Mouse (Mus musculus) forebrain, embryonic 12.5 days (tissue): ENCODE data around the gene Lpcat2. TPM values are rescaled to one million over a fixed set of nuclear protein-coding genes. Genes with fewer than 3 reads are reported as not detected.

Experiments used
- ATAC-seq: fragments of 200-750 bp; cut with Nextera tagmentation; 2 replicates; pipeline ENCODE4 v1.8.0; 2017; ENCODE audit warnings: moderate TSS enrichment; ENCODE audit not compliant: low FRiP score
- H3K27ac ChIP-seq: fragments of 300-500 bp; sonication (generic); 2 replicates; pipeline ENCODE4 v1.5.1; 2016; ENCODE audit warnings: mild to moderate bottlenecking
- H3K27me3 ChIP-seq: fragments of 300-500 bp; sonication (generic); 2 replicates; pipeline ENCODE4 v1.6.1; 2016; ENCODE audit warnings: mild to moderate bottlenecking
- H3K36me3 ChIP-seq: fragments of 300-500 bp; sonication (generic); replicated peaks from 2 replicates; pipeline ENCODE4 v1.6.1; 2016; ENCODE audit warnings: mild to moderate bottlenecking
- H3K4me1 ChIP-seq: fragments of 300-500 bp; sonication (generic); 2 replicates; pipeline ENCODE4 v1.6.1; 2016
- H3K4me2 ChIP-seq: fragments of 300-500 bp; sonication (generic); 2 replicates; pipeline ENCODE4 v1.6.1; 2016; ENCODE audit warnings: mild to moderate bottlenecking, moderate library complexity
- H3K4me3 ChIP-seq: fragments of 300-500 bp; sonication (generic); replicated peaks from 2 replicates; pipeline ENCODE4 v1.5.1; 2016; ENCODE audit warnings: mild to moderate bottlenecking
- H3K9ac ChIP-seq: fragments of 300-500 bp; sonication (generic); 2 replicates; pipeline ENCODE4 v1.6.1; 2016; ENCODE audit warnings: mild to moderate bottlenecking
- H3K9me3 ChIP-seq: fragments of 300-500 bp; sonication (generic); 2 replicates; pipeline ENCODE4 v1.6.1; 2016
- WGBS: fragments of 180-500 bp; shearing (Covaris S2); methylation state at CpG from one replicate; pipeline ENCODE4 v1.1.7; 2016; 5-methylcytosine and 5-hydroxymethylcytosine counted together
- polyA plus RNA-seq: library from polyadenylated mRNA; unstranded; fragments of >200 nt; fragmentation: Nextera tagmentation; extraction: Ambion mirVana; gene quantifications from 2 replicates; pipeline ENCODE4 v1.2.1, GENCODE M21; 2016

Gene Lpcat2
- polyA plus RNA-seq, 1 experiment from 2014 or later: 4.9 TPM

GRCm38 (mm10) chr8:92899590-92899989 lies 44.5 kb downstream of the Lpcat2 start:
- WGBS: 86% methylated on average over 9 of the region's 9 CpGs

GRCm38 (mm10) chr8:92901107-92901506 lies 46.0 kb downstream of the Lpcat2 start, which contains the start of gene Capns2:
Capns2 (plus strand) TSS chr8:92901407.
- H3K4me1 ChIP-seq: no peaks in the 10 kb centered on the region
- 93% methylated on average over 5 of the region's 5 CpGs for WGBS

More at GRCm38 (mm10) chr8:92899590-92899989, 44.5 kb downstream of the Lpcat2 start:
- Histone ChIP-seq H3K4me3 (no peak overlapping the region), H3K9ac (no peak overlapping the region), H3K27me3 (no peaks in the 10 kb centered on the region), H3K36me3 (no peaks in the 10 kb centered on the region), H3K4me1 (no peaks in the 10 kb centered on the region), H3K9me3 (no peaks in the 10 kb centered on the region), H3K27ac (no peak overlapping the region), H3K4me2 (no peak overlapping the region)
- no peak for ATAC-seq

GRCm38 (mm10) chr8:92902981-92903380 lies 47.8 kb downstream of the Lpcat2 start:
- ATAC-seq: no peak

More at GRCm38 (mm10) chr8:92901107-92901506, 46.0 kb downstream of the Lpcat2 start, which contains the start of gene Capns2:
- Histone ChIP-seq H3K27ac (no peak within 1 kb of the TSS), H3K36me3 (no peaks in the 10 kb centered on the region), H3K9me3 (no peaks in the 10 kb centered on the region), H3K4me2 (no peak within 1 kb of the TSS), H3K4me3 (no peak within 1 kb of the TSS), H3K9ac (no peak within 1 kb of the TSS), H3K27me3 (no peaks in the 10 kb centered on the region)
- ATAC-seq: no peak

GRCm38 (mm10) chr8:92903488-92904135 lies 48.5 kb downstream of the Lpcat2 start:
- ATAC-seq: no peak
- 88% methylated on average over 11 of the region's 11 CpGs for WGBS
- H3K4me2 ChIP-seq: no peak overlapping the region
- H3K9me3 ChIP-seq: no peaks in the 10 kb centered on the region
- H3K27ac ChIP-seq: no peak overlapping the region
- no peak overlapping the region for H3K9ac ChIP-seq
- no peaks in the 10 kb centered on the region for H3K4me1 ChIP-seq
- no peaks in the 10 kb centered on the region for H3K36me3 ChIP-seq
- no peak overlapping the region for H3K4me3 ChIP-seq
- H3K27me3 ChIP-seq: no peaks in the 10 kb centered on the region

More at GRCm38 (mm10) chr8:92902981-92903380, 47.8 kb downstream of the Lpcat2 start:
- H3K9me3 ChIP-seq: no peaks in the 10 kb centered on the region
- 87% methylated on average over 2 of the region's 2 CpGs for WGBS
- no peak overlapping the region for H3K27ac ChIP-seq
- no peak overlapping the region for H3K4me2 ChIP-seq
- no peaks in the 10 kb centered on the region for H3K4me1 ChIP-seq
- no peaks in the 10 kb centered on the region for H3K36me3 ChIP-seq
- no peaks in the 10 kb centered on the region for H3K27me3 ChIP-seq
- no peak overlapping the region for H3K9ac ChIP-seq
- H3K4me3 ChIP-seq: no peak overlapping the region

GRCm38 (mm10) chr8:92906553-92906952 lies 51.4 kb downstream of the Lpcat2 start:
- no peaks in the 10 kb centered on the region for H3K9me3 ChIP-seq
- no peak for ATAC-seq
- 94% methylated on average over 9 of the region's 9 CpGs for WGBS

GRCm38 (mm10) chr8:92908448-92908847 lies 53.3 kb downstream of the Lpcat2 start:
- H3K27me3 ChIP-seq: no peaks in the 10 kb centered on the region
- no peak overlapping the region for H3K4me2 ChIP-seq
- WGBS: 92% methylated on average over 2 of the region's 2 CpGs
- no peaks in the 10 kb centered on the region for H3K4me1 ChIP-seq
- ATAC-seq: no peak
- H3K4me3 ChIP-seq: no peak overlapping the region
- H3K9me3 ChIP-seq: no peaks in the 10 kb centered on the region
- no peak overlapping the region for H3K27ac ChIP-seq
- no peaks in the 10 kb centered on the region for H3K36me3 ChIP-seq
- no peak overlapping the region for H3K9ac ChIP-seq

More at GRCm38 (mm10) chr8:92906553-92906952, 51.4 kb downstream of the Lpcat2 start:
- Histone ChIP-seq H3K4me3 (no peak overlapping the region), H3K27me3 (no peaks in the 10 kb centered on the region), H3K36me3 (no peaks in the 10 kb centered on the region), H3K4me1 (no peaks in the 10 kb centered on the region), H3K27ac (no peak overlapping the region), H3K9ac (no peak overlapping the region), H3K4me2 (no peak overlapping the region)

- Histone ChIP-seq H3K4me2 (no peak overlapping the region), H3K27me3 (no peaks in the 10 kb centered on the region), H3K9me3 (no peaks in the 10 kb centered on the region), H3K4me1 (no peaks in the 10 kb centered on the region), H3K27ac (no peak overlapping the region), H3K36me3 (no peaks in the 10 kb centered on the region), H3K4me3 (no peak overlapping the region), H3K9ac (no peak overlapping the region)
- no peak for ATAC-seq
- WGBS: 74% methylated on average over 3 of the region's 3 CpGs
Observed at GRCm38 (mm10) chr8:92911477-92911876, 56.3 kb downstream of the Lpcat2 start.

- Histone ChIP-seq H3K9me3 (no peaks in the 10 kb centered on the region), H3K36me3 (no peaks in the 10 kb centered on the region), H3K4me1 (no peaks in the 10 kb centered on the region), H3K4me2 (no peak overlapping the region), H3K4me3 (no peak overlapping the region), H3K9ac (no peak overlapping the region), H3K27me3 (no peaks in the 10 kb centered on the region), H3K27ac (no peak overlapping the region)
- no peak for ATAC-seq
- WGBS: 85% methylated on average over 7 of the region's 7 CpGs
Observed at GRCm38 (mm10) chr8:92913396-92913795, 58.3 kb downstream of the Lpcat2 start.

- Histone ChIP-seq H3K36me3 (no peaks in the 10 kb centered on the region), H3K27me3 (no peaks in the 10 kb centered on the region), H3K9me3 (no peaks in the 10 kb centered on the region), H3K4me1 (no peaks in the 10 kb centered on the region), H3K4me3 (no peak overlapping the region), H3K4me2 (no peak overlapping the region), H3K27ac (no peak overlapping the region), H3K9ac (no peak overlapping the region)
- 79% methylated on average over 3 of the region's 3 CpGs for WGBS
- no peak for ATAC-seq
Observed at GRCm38 (mm10) chr8:92916082-92916481, 60.9 kb downstream of the Lpcat2 start.

GRCm38 (mm10) chr8:92921768-92922167 lies 66.6 kb downstream of the Lpcat2 start:
- WGBS: 61% methylated on average over 3 of the region's 3 CpGs
- ATAC-seq: no peak
- no peaks in the 10 kb centered on the region for H3K36me3 ChIP-seq
- no peak overlapping the region for H3K27ac ChIP-seq
- no peak overlapping the region for H3K4me3 ChIP-seq
- no peaks in the 10 kb centered on the region for H3K4me1 ChIP-seq
- no peaks in the 10 kb centered on the region for H3K9me3 ChIP-seq
- no peak overlapping the region for H3K4me2 ChIP-seq
- no peak overlapping the region for H3K9ac ChIP-seq
- no peaks in the 10 kb centered on the region for H3K27me3 ChIP-seq

GRCm38 (mm10) chr8:92928986-92929385 lies 73.8 kb downstream of the Lpcat2 start:
- Histone ChIP-seq H3K9ac (no peak overlapping the region), H3K4me1 (no peaks in the 10 kb centered on the region), H3K27me3 (no peaks in the 10 kb centered on the region), H3K4me2 (no peak overlapping the region), H3K36me3 (no peaks in the 10 kb centered on the region), H3K4me3 (no peak overlapping the region), H3K27ac (no peak overlapping the region), H3K9me3 (no peaks in the 10 kb centered on the region)
- ATAC-seq: no peak
- WGBS: 80% methylated on average over 4 of the region's 4 CpGs

- 87% methylated on average over 4 of the region's 4 CpGs for WGBS
- Histone ChIP-seq H3K36me3 (no peaks in the 10 kb centered on the region), H3K4me2 (no peak overlapping the region), H3K4me3 (no peak overlapping the region), H3K27me3 (no peaks in the 10 kb centered on the region), H3K9me3 (no peaks in the 10 kb centered on the region), H3K27ac (no peak overlapping the region), H3K9ac (no peak overlapping the region), H3K4me1 (no peaks in the 10 kb centered on the region)
- no peak for ATAC-seq
Observed at GRCm38 (mm10) chr8:92938056-92938455, 82.9 kb downstream of the Lpcat2 start.

- H3K9ac ChIP-seq: no peak overlapping the region
- no peaks in the 10 kb centered on the region for H3K27me3 ChIP-seq
- no peak overlapping the region for H3K4me2 ChIP-seq
- H3K4me1 ChIP-seq: no peaks in the 10 kb centered on the region
- H3K4me3 ChIP-seq: no peak overlapping the region
- no peaks in the 10 kb centered on the region for H3K9me3 ChIP-seq
- WGBS: 86% methylated on average over 4 of the region's 4 CpGs
- H3K36me3 ChIP-seq: no peaks in the 10 kb centered on the region
- no peak overlapping the region for H3K27ac ChIP-seq
- no peak for ATAC-seq
Observed at GRCm38 (mm10) chr8:92949071-92949470, 93.9 kb downstream of the Lpcat2 start.
